Mouse (Mus musculus) C2C12 (cell line): ENCODE measurements around the gene Dclk3. TPM values are rescaled to one million over a fixed set of nuclear protein-coding genes. Genes with fewer than 3 reads are reported as not detected.

Source experiments
- H3K27me3 ChIP-seq: one replicate; pipeline ENCODE4 v1.6.1; 2011; ENCODE audit not compliant: control insufficient read depth, insufficient read depth, insufficient read length
- H3K36me3 ChIP-seq: one replicate; pipeline ENCODE4 v1.6.1; 2011; ENCODE audit not compliant: control insufficient read depth, insufficient read depth
- H3K4me3 ChIP-seq: one replicate; pipeline ENCODE4 v1.5.1; 2011; ENCODE audit warnings: mild to moderate bottlenecking, control low read depth; ENCODE audit not compliant: poor library complexity, insufficient read depth, severe bottlenecking
- H3K79me2 ChIP-seq: one replicate; pipeline ENCODE4 v1.6.1; 2011; ENCODE audit not compliant: control insufficient read depth, insufficient read depth
- H3K79me3 ChIP-seq: one replicate; pipeline ENCODE4 v1.6.1; 2011; ENCODE audit warnings: low read depth, control low read depth
- H3ac ChIP-seq: one replicate; pipeline ENCODE3; 2011; ENCODE audit warnings: low read depth; ENCODE audit not compliant: control insufficient read depth, insufficient read length
- CEBPB ChIP-seq: IDR thresholded peaks from one replicate; pipeline ENCODE4 v1.6.1; 2011; ENCODE audit warnings: low read depth, mild to moderate bottlenecking, control low read depth, moderate library complexity
- CTCF ChIP-seq: IDR thresholded peaks from one replicate; pipeline ENCODE4 v1.5.1; 2011; ENCODE audit not compliant: control insufficient read depth, insufficient read depth, insufficient read length
- FOSL1 ChIP-seq: IDR thresholded peaks from one replicate; pipeline ENCODE4 v1.8.0; 2011; ENCODE audit warnings: mild to moderate bottlenecking, low read length; ENCODE audit not compliant: poor library complexity, insufficient read depth, severe bottlenecking
- MAX ChIP-seq: IDR thresholded peaks from one replicate; pipeline ENCODE4 v1.6.1; 2011; ENCODE audit warnings: mild to moderate bottlenecking, control low read depth
- MYOD1 ChIP-seq: IDR thresholded peaks from one replicate; pipeline ENCODE4 v1.6.1; 2011; ENCODE audit warnings: low read depth; ENCODE audit not compliant: control insufficient read depth, insufficient read length
- MYOG ChIP-seq: IDR thresholded peaks from one replicate; pipeline ENCODE4 v1.6.1; 2011; ENCODE audit not compliant: control insufficient read depth, insufficient read length; ENCODE audit errors: extremely low read depth
- USF1 ChIP-seq: IDR thresholded peaks from one replicate; pipeline ENCODE4 v1.6.1; 2011; ENCODE audit warnings: low read depth, mild to moderate bottlenecking, control low read depth, moderate library complexity
- polyA plus RNA-seq: library from polyadenylated mRNA; unstranded; fragments of >200 nt; fragmentation: generic; extraction: Trizol; gene quantifications from one replicate; pipeline ENCODE4 v1.2.1, GENCODE M21; 2012; ENCODE audit warnings: missing spikeins

Gene Dclk3
- polyA plus RNA-seq, 1 experiment = not detected

GRCm38 (mm10) chr9:111400089-111400488, 38.8 kb upstream of the Dclk3 start:
- Histone ChIP-seq H3K4me3 (no peak overlapping the region), H3K79me3 (no peaks in the 10 kb centered on the region), H3K36me3 (no peaks in the 10 kb centered on the region), H3K27me3 (peaks cover 8% of the 10 kb centered on the region), H3ac (no peak overlapping the region), H3K79me2 (no peaks in the 10 kb centered on the region)
- TF ChIP-seq USF1 = no peak
- no peak for TF ChIP-seq CEBPB
- no peak for TF ChIP-seq MYOG
- TF ChIP-seq CTCF = no peak
- no peak for TF ChIP-seq MYOD1
- no peak for TF ChIP-seq FOSL1
- TF ChIP-seq MAX = no peak

GRCm38 (mm10) chr9:111403159-111403558, 35.7 kb upstream of the Dclk3 start:
- no peaks in the 10 kb centered on the region for H3K79me3 ChIP-seq
- peaks cover 4% of the 10 kb centered on the region for H3K27me3 ChIP-seq
- no peak overlapping the region for H3K4me3 ChIP-seq
- TF ChIP-seq MYOD1 = no peak
- TF ChIP-seq CEBPB = no peak
- TF ChIP-seq CTCF = no peak
- TF ChIP-seq MAX = no peak
- TF ChIP-seq FOSL1 = no peak
- no peak for TF ChIP-seq MYOG
- no peaks in the 10 kb centered on the region for H3K79me2 ChIP-seq
- no peak overlapping the region for H3ac ChIP-seq
- H3K36me3 ChIP-seq = no peaks in the 10 kb centered on the region

GRCm38 (mm10) chr9:111404346-111405079, 34.4 kb upstream of the Dclk3 start:
- H3K79me2 ChIP-seq = no peaks in the 10 kb centered on the region
- H3K4me3 ChIP-seq = no peak overlapping the region
- H3K79me3 ChIP-seq = no peaks in the 10 kb centered on the region
- H3ac ChIP-seq = no peak overlapping the region
- no peak for TF ChIP-seq CTCF
- no peak for TF ChIP-seq MYOG
- no peak for TF ChIP-seq FOSL1
- no peak for TF ChIP-seq MAX
- TF ChIP-seq CEBPB = no peak
- TF ChIP-seq USF1 = no peak
- TF ChIP-seq MYOD1 = no peak
- H3K36me3 ChIP-seq = no peaks in the 10 kb centered on the region
- H3K27me3 ChIP-seq = peaks cover 4% of the 10 kb centered on the region

GRCm38 (mm10) chr9:111405080-111405428, 33.8 kb upstream of the Dclk3 start:
- Histone ChIP-seq H3K4me3 (no peak overlapping the region), H3K27me3 (peaks cover 4% of the 10 kb centered on the region), H3K36me3 (no peaks in the 10 kb centered on the region), H3ac (no peak overlapping the region), H3K79me3 (no peaks in the 10 kb centered on the region), H3K79me2 (no peaks in the 10 kb centered on the region)
- TF ChIP-seq MYOG (no peak), MYOD1 (no peak)

- H3K79me2 ChIP-seq = no peaks in the 10 kb centered on the region
- no peak overlapping the region for H3ac ChIP-seq
- no peaks in the 10 kb centered on the region for H3K36me3 ChIP-seq
- no peak overlapping the region for H3K4me3 ChIP-seq
- TF ChIP-seq CEBPB = no peak
- no peak for TF ChIP-seq CTCF
- no peak for TF ChIP-seq MAX
- no peak for TF ChIP-seq MYOG
- TF ChIP-seq MYOD1 = no peak
- TF ChIP-seq FOSL1 = no peak
- no peak for TF ChIP-seq USF1
- H3K27me3 ChIP-seq = peaks cover 4% of the 10 kb centered on the region
- no peaks in the 10 kb centered on the region for H3K79me3 ChIP-seq
Observed at GRCm38 (mm10) chr9:111408012-111408411, 30.9 kb upstream of the Dclk3 start.

- no peaks in the 10 kb centered on the region for H3K36me3 ChIP-seq
- no peak overlapping the region for H3K4me3 ChIP-seq
- H3ac ChIP-seq = no peak overlapping the region
- peaks cover 4% of the 10 kb centered on the region for H3K27me3 ChIP-seq
- H3K79me3 ChIP-seq = no peaks in the 10 kb centered on the region
- no peak for TF ChIP-seq FOSL1
- TF ChIP-seq CEBPB = no peak
- TF ChIP-seq USF1 = no peak
- no peak for TF ChIP-seq MYOG
- no peak for TF ChIP-seq MAX
- TF ChIP-seq CTCF = no peak
- TF ChIP-seq MYOD1 = no peak
- no peaks in the 10 kb centered on the region for H3K79me2 ChIP-seq
Observed at GRCm38 (mm10) chr9:111408427-111408826, 30.5 kb upstream of the Dclk3 start.
